Mouse (Mus musculus) spleen, adult 2 months (tissue): ENCODE results near the gene Ptprz1. TPM values are rescaled to one million over a fixed set of nuclear protein-coding genes. Genes with fewer than 3 reads are reported as not detected.

Experiments
- DNase-seq, 2 experiments: peaks; one replicate each; pipeline versions ENCODE4 v3.0.0 to v3.0.0-alpha.2; 2012 to 2021; ENCODE audit warnings: low spot score in 2 of 2, low read depth in 1 of 2
- H3K27ac ChIP-seq: fragments of 200-500 bp; 2 replicates; pipeline ENCODE4 v1.5.1; 2012; ENCODE audit warnings: low read length, inconsistent platforms; ENCODE audit not compliant: insufficient read depth
- H3K27me3 ChIP-seq: fragments of 200-500 bp; 2 replicates; pipeline ENCODE4 v1.6.1; 2012; ENCODE audit warnings: mild to moderate bottlenecking, moderate library complexity, low read length, inconsistent platforms; ENCODE audit not compliant: control insufficient read depth, insufficient read depth
- H3K36me3 ChIP-seq: fragments of 200-500 bp; 2 replicates; pipeline ENCODE4 v1.6.1; 2012; ENCODE audit warnings: mild to moderate bottlenecking, low read length, inconsistent platforms; ENCODE audit not compliant: control insufficient read depth, insufficient read depth
- H3K4me1 ChIP-seq: fragments of 200-500 bp; 2 replicates; pipeline ENCODE4 v1.6.1; 2011; ENCODE audit warnings: inconsistent platforms; ENCODE audit not compliant: control insufficient read depth, insufficient read depth, insufficient read length
- H3K4me3 ChIP-seq: fragments of 200-500 bp; 2 replicates; pipeline ENCODE4 v1.5.1; 2011; ENCODE audit warnings: mild to moderate bottlenecking, inconsistent platforms; ENCODE audit not compliant: insufficient read depth, insufficient read length; ENCODE audit errors: extremely low read depth
- CTCF ChIP-seq: fragments of 200-500 bp; IDR thresholded peaks from 2 replicates; pipeline ENCODE4 v1.5.1; 2011; ENCODE audit warnings: mild to moderate bottlenecking, inconsistent platforms; ENCODE audit not compliant: insufficient read depth, insufficient read length, insufficient replicate concordance; ENCODE audit errors: extremely low read depth
- POLR2A ChIP-seq: fragments of 200-500 bp; IDR thresholded peaks from 2 replicates; pipeline ENCODE4 v1.6.1; 2011; ENCODE audit warnings: low read depth, low read length, inconsistent platforms
- WGBS: fragments of 180-500 bp; shearing (Covaris S2); methylation state at CpG from one replicate; pipeline ENCODE4 v1.1.7; 2018; 5-methylcytosine and 5-hydroxymethylcytosine counted together
- polyA plus RNA-seq: library from polyadenylated mRNA; depleted of rRNA; stranded (reverse); fragments of >200 nt; gene quantifications from 2 replicates; pipeline ENCODE4 v1.2.3, GENCODE M21; 2012

Gene Ptprz1
- polyA plus RNA-seq, 1 experiment, result 0.07 TPM

GRCm38 (mm10) chr6:22901983-22902382 is 26.7 kb downstream of the Ptprz1 start:
- Histone ChIP-seq H3K27me3 (no peaks in the 10 kb centered on the region), H3K36me3 (no peaks in the 10 kb centered on the region), H3K27ac (no peak overlapping the region), H3K4me1 (no peaks in the 10 kb centered on the region), H3K4me3 (no peak overlapping the region)
- TF ChIP-seq CTCF (no peak), POLR2A (no peak)
- 33% methylated on average over 3 of the region's 3 CpGs for WGBS
- DNase-seq, result no peak

- Histone ChIP-seq H3K27ac (no peak overlapping the region), H3K36me3 (no peaks in the 10 kb centered on the region), H3K27me3 (no peaks in the 10 kb centered on the region), H3K4me3 (no peak overlapping the region), H3K4me1 (no peaks in the 10 kb centered on the region)
- no peak for TF ChIP-seq CTCF
- TF ChIP-seq POLR2A, result no peak
- DNase-seq, result no peak
- WGBS, result 85% methylated on average over 6 of the region's 6 CpGs
Observed at GRCm38 (mm10) chr6:22908510-22909256, 33.4 kb downstream of the Ptprz1 start.

GRCm38 (mm10) chr6:22909257-22909907 is 34.1 kb downstream of the Ptprz1 start:
- Histone ChIP-seq H3K27ac (no peak overlapping the region), H3K36me3 (no peaks in the 10 kb centered on the region), H3K4me3 (no peak overlapping the region), H3K27me3 (no peaks in the 10 kb centered on the region), H3K4me1 (no peaks in the 10 kb centered on the region)
- no peak for DNase-seq
- TF ChIP-seq POLR2A (no peak), CTCF (no peak)
- 64% methylated on average over 6 of the region's 6 CpGs for WGBS

GRCm38 (mm10) chr6:22909908-22910260 is 34.6 kb downstream of the Ptprz1 start:
- TF ChIP-seq POLR2A (no peak), CTCF (no peak)
- H3K4me1 ChIP-seq, result no peaks in the 10 kb centered on the region
- no peak for DNase-seq
- WGBS, result 37% methylated on average over 4 of the region's 4 CpGs
- H3K27ac ChIP-seq, result no peak overlapping the region
- H3K36me3 ChIP-seq, result no peaks in the 10 kb centered on the region
- H3K27me3 ChIP-seq, result no peaks in the 10 kb centered on the region
- H3K4me3 ChIP-seq, result no peak overlapping the region

- Histone ChIP-seq H3K27ac (no peak overlapping the region), H3K4me3 (no peak overlapping the region), H3K27me3 (no peaks in the 10 kb centered on the region), H3K4me1 (no peaks in the 10 kb centered on the region), H3K36me3 (no peaks in the 10 kb centered on the region)
- DNase-seq, result no peak
- WGBS, result 43% methylated on average over 1 of the region's 1 CpGs
- TF ChIP-seq CTCF (no peak), POLR2A (no peak)
Observed at GRCm38 (mm10) chr6:22922880-22923279, 47.6 kb downstream of the Ptprz1 start.

- Histone ChIP-seq H3K27me3 (no peaks in the 10 kb centered on the region), H3K4me1 (no peaks in the 10 kb centered on the region), H3K4me3 (no peak overlapping the region), H3K36me3 (no peaks in the 10 kb centered on the region), H3K27ac (no peak overlapping the region)
- 87% methylated on average over 2 of the region's 2 CpGs for WGBS
- DNase-seq, result no peak
- TF ChIP-seq CTCF (no peak), POLR2A (no peak)
Observed at GRCm38 (mm10) chr6:22932768-22933265, 57.5 kb downstream of the Ptprz1 start.

GRCm38 (mm10) chr6:22937126-22937525 is 61.8 kb downstream of the Ptprz1 start:
- TF ChIP-seq CTCF (no peak), POLR2A (no peak)
- WGBS, result 82% methylated on average over 4 of the region's 4 CpGs

More at GRCm38 (mm10) chr6:22937126-22937525, 61.8 kb downstream of the Ptprz1 start:
- no peak for DNase-seq
- Histone ChIP-seq H3K4me1 (no peaks in the 10 kb centered on the region), H3K4me3 (no peak overlapping the region), H3K36me3 (no peaks in the 10 kb centered on the region), H3K27ac (no peak overlapping the region), H3K27me3 (no peaks in the 10 kb centered on the region)
